Mouse (Mus musculus): ENCODE measurements around the gene Cwc22. TPM values are rescaled to one million over a fixed set of nuclear protein-coding genes. Genes with fewer than 3 reads are reported as not detected.

Cwc22 gene
- polyA plus RNA-seq (2015; fragmentation: Nextera tagmentation; extraction: Ambion mirVana) = 11.6 and 18.8 TPM in 2 replicates

GRCm38 (mm10) chr2:77945596-77946485 is at the start of gene Cwc22:
Gene Cwc22, minus strand, starts transcription at chr2:77946375.

Other genes starting within 250 kb of the Cwc22 start
- 1.4 and 1.7 TPM in 2 replicates for gene Zfp385b, start 126.7 kb downstream of the Cwc22 start, polyA plus RNA-seq (2015; fragmentation: Nextera tagmentation; extraction: Ambion mirVana)